Mouse (Mus musculus): ENCODE results near the gene Cinp.

DNA sequence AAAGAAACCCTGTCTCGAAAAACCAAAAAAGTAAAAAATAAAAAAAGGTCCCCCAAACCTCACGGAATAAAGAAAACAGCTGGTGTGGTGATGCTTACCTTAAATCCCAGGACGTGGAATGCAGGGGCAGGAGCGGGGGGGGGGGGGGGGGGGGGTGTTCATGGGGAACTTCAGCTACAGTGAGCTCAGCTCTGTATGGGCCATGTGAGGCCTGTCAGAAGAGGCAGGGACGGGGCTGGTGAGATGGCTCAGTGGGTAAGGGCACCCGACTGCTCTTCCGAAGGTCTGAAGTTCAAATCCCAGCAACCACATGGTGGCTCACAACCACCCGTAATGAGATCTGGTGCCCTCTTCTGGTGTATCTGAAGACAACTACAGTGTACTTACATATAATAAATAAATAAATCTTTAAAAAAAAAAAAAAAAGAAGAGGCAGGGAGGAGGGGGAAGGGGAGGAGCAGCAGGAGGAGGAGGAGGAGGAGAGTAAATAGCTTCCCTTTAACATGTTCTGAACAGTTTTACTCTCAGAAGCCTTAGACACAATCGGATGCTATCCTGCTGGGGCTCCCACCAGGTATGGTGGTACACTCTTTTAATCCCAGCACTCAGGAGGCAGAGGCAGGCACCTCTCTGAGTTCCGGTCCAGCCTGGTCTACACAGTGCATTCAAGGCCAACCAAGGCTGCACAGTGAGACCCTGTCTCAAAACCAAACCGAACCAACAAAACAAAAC, 58.5 kb downstream of the Cinp start:
- TF ChIP-seq POLR2A (IDR thresholded peaks at IDR 0.05; ENCODE audit: extremely low read depth, insufficient read depth, low read length) = no peak
- TF ChIP-seq CTCF (IDR thresholded peaks at IDR 0.05; ENCODE audit: extremely low read depth, insufficient read depth, low read length) = no peak
